Comparison of ENCODE assay signal across 25 mouse cellular contexts in genomic region chr14:89405011-89405712, GRCm38 (mm10).
DNase-seq lines count a peak whose midpoint lies in the region; ATAC-seq and TF ChIP-seq lines count a peak whose summit lies in the region.
"Had no signal": no experiment of that assay in that cellular context is flagged by ENCODE, and none has a peak within 500 bp of the region (broad histone marks: within the 10 kb centered on the region; RNA-seq: fewer than 3 reads in every experiment).

No protein-coding gene starts in this region.

- ATAC-seq in hindbrain, embryonic 11.5 days (ENCODE audit: low FRiP score): peak; percentile 92
- no peak for ATAC-seq in hindbrain, postnatal 0 days
- ATAC-seq in midbrain, embryonic 12.5 days (ENCODE audit: low FRiP score, low read depth): peak; percentile 83
- ATAC-seq in neural tube, embryonic 12.5 days (ENCODE audit: low FRiP score, low read depth): peak; percentile 76
- peak; percentile 44; the same call in 1 of the 2 replicates for ATAC-seq in neural tube, embryonic 14.5 days (ENCODE audit: low read depth)
- ATAC-seq: intestine, embryonic 16.5 days; Patski had no signal

- peak; percentile 7 for DNase-seq in hindbrain, embryonic 11.5 days (ENCODE audit: low spot score)
- DNase-seq in hindbrain, postnatal 0 days (ENCODE audit: low spot score): no peak
- DNase-seq in midbrain, embryonic 10.5 days (ENCODE audit: low spot score): no peak
- no peak for DNase-seq in neural tube, embryonic 10.5 days (ENCODE audit: extremely low spot score, low spot score)
- no peak for DNase-seq in layer of hippocampus, adult 8-10 months (ENCODE audit: low spot score in 2 of 2)
- DNase-seq: adrenal gland, adult 8-10 months; adrenal gland, postnatal 36 days; cerebellum, adult 11 months; cerebellum, adult 8-10 months; cerebellum, postnatal 14 days; embryo, embryonic 11 days; gastrocnemius, adult 2 months; gastrocnemius, postnatal 25 days; heart, postnatal 10 days; heart, postnatal 4 days had no signal

- H3K36me3 ChIP-seq in hindbrain, embryonic 11.5 days (ENCODE audit: control insufficient read depth, insufficient read depth, low read length): no peaks in the 10 kb centered on the region
- H3K36me3 ChIP-seq in hindbrain, postnatal 0 days (ENCODE audit: insufficient read depth, low read length): no peaks in the 10 kb centered on the region
- H3K36me3 ChIP-seq in midbrain, embryonic 12.5 days: no peaks in the 10 kb centered on the region
- H3K36me3 ChIP-seq in midbrain, embryonic 10.5 days: no peaks in the 10 kb centered on the region
- no peaks in the 10 kb centered on the region for H3K36me3 ChIP-seq in neural tube, embryonic 12.5 days
- no peaks in the 10 kb centered on the region for H3K36me3 ChIP-seq in neural tube, embryonic 14.5 days (ENCODE audit: control insufficient read depth, insufficient read depth, low read length)
- H3K36me3 ChIP-seq: embryonic facial prominence, embryonic 15.5 days; forebrain, embryonic 10.5 days; heart, embryonic 10.5 days had no signal

- H3K9me3 ChIP-seq in hindbrain, embryonic 11.5 days (ENCODE audit: control insufficient read depth, low read length): no peaks in the 10 kb centered on the region
- no peaks in the 10 kb centered on the region for H3K9me3 ChIP-seq in hindbrain, postnatal 0 days (ENCODE audit: low read length)
- no peaks in the 10 kb centered on the region for H3K9me3 ChIP-seq in midbrain, embryonic 12.5 days
- H3K9me3 ChIP-seq in midbrain, embryonic 10.5 days (replicated peaks): no peaks in the 10 kb centered on the region
- H3K9me3 ChIP-seq in neural tube, embryonic 12.5 days: no peaks in the 10 kb centered on the region
- no peaks in the 10 kb centered on the region for H3K9me3 ChIP-seq in neural tube, embryonic 14.5 days (ENCODE audit: control insufficient read depth, low read length)
- H3K9me3 ChIP-seq: embryonic facial prominence, embryonic 15.5 days; forebrain, embryonic 10.5 days; heart, embryonic 10.5 days had no signal

- TF ChIP-seq CTCF in hindbrain, postnatal 0 days (IDR thresholded peaks at IDR 0.05; ENCODE audit: low read depth): no peak

- H3K9ac ChIP-seq in hindbrain, embryonic 11.5 days (ENCODE audit: low read depth, low read length): no peak overlapping the region
- no peak overlapping the region for H3K9ac ChIP-seq in hindbrain, postnatal 0 days (replicated peaks; ENCODE audit: low read length)
- no peak overlapping the region for H3K9ac ChIP-seq in midbrain, embryonic 12.5 days (replicated peaks)
- H3K9ac ChIP-seq in neural tube, embryonic 12.5 days: no peak overlapping the region
- no peak overlapping the region for H3K9ac ChIP-seq in neural tube, embryonic 14.5 days (replicated peaks; ENCODE audit: low read depth, low read length)
- H3K9ac ChIP-seq: embryonic facial prominence, embryonic 15.5 days had no signal

- H3K27me3 ChIP-seq in hindbrain, embryonic 11.5 days (ENCODE audit: control insufficient read depth, insufficient read depth, low read length): no peaks in the 10 kb centered on the region
- H3K27me3 ChIP-seq in hindbrain, postnatal 0 days (ENCODE audit: insufficient read depth, low read length): no peaks in the 10 kb centered on the region
- no peaks in the 10 kb centered on the region for H3K27me3 ChIP-seq in midbrain, embryonic 12.5 days
- H3K27me3 ChIP-seq in midbrain, embryonic 10.5 days (ENCODE audit: low read depth, poor library complexity, severe bottlenecking): no peaks in the 10 kb centered on the region
- H3K27me3 ChIP-seq in neural tube, embryonic 12.5 days (replicated peaks): no peaks in the 10 kb centered on the region
- no peaks in the 10 kb centered on the region for H3K27me3 ChIP-seq in neural tube, embryonic 14.5 days (ENCODE audit: control insufficient read depth, insufficient read depth, low read length)
- H3K27me3 ChIP-seq: CH12.LX; embryonic facial prominence, embryonic 15.5 days had no signal

- H3K4me1 ChIP-seq in hindbrain, embryonic 11.5 days (replicated peaks; ENCODE audit: control insufficient read depth, insufficient read depth, low read length): no peaks in the 10 kb centered on the region
- no peaks in the 10 kb centered on the region for H3K4me1 ChIP-seq in hindbrain, postnatal 0 days (ENCODE audit: insufficient read depth, low read length)
- H3K4me1 ChIP-seq in midbrain, embryonic 12.5 days: no peaks in the 10 kb centered on the region
- no peaks in the 10 kb centered on the region for H3K4me1 ChIP-seq in midbrain, embryonic 10.5 days
- no peaks in the 10 kb centered on the region for H3K4me1 ChIP-seq in neural tube, embryonic 12.5 days
- H3K4me1 ChIP-seq in neural tube, embryonic 14.5 days (ENCODE audit: control insufficient read depth, insufficient read depth, low read length): no peaks in the 10 kb centered on the region
- H3K4me1 ChIP-seq: embryonic facial prominence, embryonic 15.5 days; forebrain, embryonic 10.5 days; heart, embryonic 10.5 days had no signal

- 62% methylated on average over 3 of the region's 3 CpGs for WGBS in hindbrain, embryonic 11.5 days
- WGBS in hindbrain, postnatal 0 days: 49% methylated on average over 3 of the region's 3 CpGs
- 73% methylated on average over 3 of the region's 3 CpGs for WGBS in midbrain, embryonic 12.5 days
- WGBS in midbrain, embryonic 10.5 days: 85% methylated on average over 3 of the region's 3 CpGs
- 59% methylated on average over 3 of the region's 3 CpGs for WGBS in neural tube, embryonic 12.5 days
- WGBS in neural tube, embryonic 14.5 days: 35% methylated on average over 3 of the region's 3 CpGs

- no peak overlapping the region for H3K27ac ChIP-seq in hindbrain, embryonic 11.5 days (ENCODE audit: low read depth, low read length)
- H3K27ac ChIP-seq in hindbrain, postnatal 0 days: no peak overlapping the region
- H3K27ac ChIP-seq in midbrain, embryonic 12.5 days (replicated peaks): no peak overlapping the region
- H3K27ac ChIP-seq in midbrain, embryonic 10.5 days (replicated peaks): no peak overlapping the region
- no peak overlapping the region for H3K27ac ChIP-seq in neural tube, embryonic 12.5 days
- H3K27ac ChIP-seq in neural tube, embryonic 14.5 days (ENCODE audit: low read depth, low read length): no peak overlapping the region
- H3K27ac ChIP-seq: embryonic facial prominence, embryonic 15.5 days; forebrain, embryonic 10.5 days; gastrocnemius, adult 2 months; heart, embryonic 10.5 days had no signal

- no peak overlapping the region for H3K4me2 ChIP-seq in hindbrain, embryonic 11.5 days (replicated peaks; ENCODE audit: low read depth, low read length)
- no peak overlapping the region for H3K4me2 ChIP-seq in hindbrain, postnatal 0 days (ENCODE audit: low read depth, low read length)
- H3K4me2 ChIP-seq in midbrain, embryonic 12.5 days (replicated peaks): no peak overlapping the region
- no peak overlapping the region for H3K4me2 ChIP-seq in neural tube, embryonic 12.5 days (replicated peaks)
- no peak overlapping the region for H3K4me2 ChIP-seq in neural tube, embryonic 14.5 days (ENCODE audit: low read depth, low read length)
- H3K4me2 ChIP-seq: embryonic facial prominence, embryonic 15.5 days had no signal

- H3K4me3 ChIP-seq in hindbrain, embryonic 11.5 days (ENCODE audit: low read depth, low read length): no peak overlapping the region
- H3K4me3 ChIP-seq in hindbrain, postnatal 0 days (ENCODE audit: low read length): no peak overlapping the region
- H3K4me3 ChIP-seq in midbrain, embryonic 12.5 days: no peak overlapping the region
- H3K4me3 ChIP-seq in midbrain, embryonic 10.5 days: no peak overlapping the region
- no peak overlapping the region for H3K4me3 ChIP-seq in neural tube, embryonic 12.5 days
- no peak overlapping the region for H3K4me3 ChIP-seq in neural tube, embryonic 14.5 days (ENCODE audit: low read depth, low read length)
- H3K4me3 ChIP-seq: embryonic facial prominence, embryonic 15.5 days; erythroblast, embryonic 14.5 days; forebrain, embryonic 10.5 days; gastrocnemius, adult 2 months; heart, embryonic 10.5 days had no signal
